Mouse (Mus musculus) stomach, postnatal 0 days (tissue): ENCODE measurements around the gene Inpp5k.

ENCODE experiments used
- CTCF ChIP-seq: IDR thresholded peaks from 2 replicates; pipeline ENCODE4 v1.5.1; 2016; ENCODE audit warnings: antibody characterized with exemption, low read depth, mild to moderate bottlenecking, moderate library complexity
- EP300 ChIP-seq: optimal IDR thresholded peaks from 2 replicates; pipeline ENCODE3; 2016; ENCODE audit warnings: antibody characterized with exemption

DNA sequence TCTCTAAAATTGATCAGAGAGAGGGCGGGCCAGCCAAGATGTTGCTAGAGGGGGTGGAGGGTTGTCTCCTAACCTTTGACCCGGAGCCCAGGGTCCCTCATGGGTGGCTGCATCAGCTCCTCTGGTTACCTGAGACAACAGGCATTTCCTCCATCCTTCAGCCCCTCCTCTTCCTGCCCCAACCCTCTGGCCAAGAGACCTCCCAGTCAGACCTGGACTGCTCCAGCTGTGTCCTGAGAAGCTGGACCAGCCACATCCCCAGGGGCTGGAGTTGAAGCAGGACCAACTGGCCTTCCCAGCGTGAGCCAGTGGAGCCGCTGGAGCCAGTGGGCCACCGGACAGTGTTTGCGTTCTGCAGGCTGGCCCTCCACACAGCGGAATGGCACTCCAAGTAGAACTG, 19.5 kb downstream of the Inpp5k start, which contains the start of gene Myo1c:
- TF ChIP-seq CTCF (no peak), EP300 (no peak)
